Mouse (Mus musculus) lung, embryonic 15.5 days (tissue): ENCODE measurements around the gene Ralgds. TPM values are rescaled to one million over a fixed set of nuclear protein-coding genes. Genes with fewer than 3 reads are reported as not detected.

ENCODE experiments used
- ATAC-seq: fragments of 200-750 bp; cut with Nextera tagmentation; 2 replicates; pipeline ENCODE4 v1.8.0; 2017; ENCODE audit warnings: moderate number of reproducible peaks, borderline replicate concordance; ENCODE audit not compliant: low FRiP score, low TSS enrichment; ENCODE audit errors: extremely low read depth
- H3K27ac ChIP-seq: fragments of 300-500 bp; sonication (generic); 2 replicates; pipeline ENCODE4 v1.5.1; 2015; ENCODE audit warnings: moderate library complexity, mild to moderate bottlenecking, inconsistent platforms
- H3K27me3 ChIP-seq: fragments of 300-500 bp; sonication (generic); 2 replicates; pipeline ENCODE4 v1.6.1; 2015; ENCODE audit warnings: inconsistent platforms
- H3K36me3 ChIP-seq: fragments of 300-500 bp; sonication (generic); 2 replicates; pipeline ENCODE4 v1.6.1; 2015; ENCODE audit warnings: inconsistent platforms
- H3K4me1 ChIP-seq: fragments of 300-500 bp; sonication (generic); 2 replicates; pipeline ENCODE4 v1.6.1; 2015; ENCODE audit warnings: inconsistent platforms
- H3K4me2 ChIP-seq: fragments of 300-500 bp; sonication (generic); 2 replicates; pipeline ENCODE4 v1.6.1; 2015; ENCODE audit warnings: inconsistent platforms, mild to moderate bottlenecking, moderate library complexity
- H3K4me3 ChIP-seq: fragments of 300-500 bp; sonication (generic); 2 replicates; pipeline ENCODE4 v1.5.1; 2015; ENCODE audit warnings: mild to moderate bottlenecking, inconsistent platforms
- H3K9ac ChIP-seq: fragments of 300-500 bp; sonication (generic); 2 replicates; pipeline ENCODE4 v1.6.1; 2015; ENCODE audit warnings: inconsistent platforms
- H3K9me3 ChIP-seq: fragments of 300-500 bp; sonication (generic); 2 replicates; pipeline ENCODE4 v1.6.1; 2016; ENCODE audit warnings: inconsistent platforms
- WGBS: fragments of 180-500 bp; shearing (Covaris S2); methylation state at CpG from one replicate; pipeline ENCODE4 v1.1.7; 2015; 5-methylcytosine and 5-hydroxymethylcytosine counted together
- polyA plus RNA-seq: library from polyadenylated mRNA; unstranded; fragments of >200 nt; fragmentation: Nextera tagmentation; extraction: Ambion mirVana; gene quantifications from 2 replicates; pipeline ENCODE4 v1.2.1, GENCODE M21; 2015

Gene Ralgds
- polyA plus RNA-seq, 1 experiment from 2014 or later, result 30.9 TPM

DNA sequence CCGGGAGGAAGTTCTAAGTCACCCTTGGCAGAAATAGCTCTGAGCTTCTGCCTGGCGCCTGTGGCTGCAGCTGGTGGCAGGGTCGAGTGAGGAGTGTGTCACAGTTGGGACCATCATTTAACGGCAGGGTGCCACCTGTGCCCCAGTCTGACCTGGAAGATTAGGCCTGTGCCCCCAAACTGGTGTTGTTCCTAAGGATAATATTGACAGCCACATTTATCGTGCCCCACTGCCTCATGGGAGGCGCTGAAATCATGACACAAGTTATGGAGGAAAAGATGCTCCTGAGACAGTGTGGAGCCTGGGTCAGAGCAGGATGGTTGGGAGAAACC, 86.6 kb downstream of the Ralgds start:
- 65% methylated on average over 6 of the region's 6 CpGs for WGBS
- ATAC-seq, result no peak
- Histone ChIP-seq H3K36me3 (no peaks in the 10 kb centered on the region), H3K27ac (no peak overlapping the region), H3K9ac (no peak overlapping the region), H3K4me1 (no peaks in the 10 kb centered on the region), H3K9me3 (no peaks in the 10 kb centered on the region), H3K27me3 (no peaks in the 10 kb centered on the region), H3K4me2 (no peak overlapping the region), H3K4me3 (no peak overlapping the region)

DNA sequence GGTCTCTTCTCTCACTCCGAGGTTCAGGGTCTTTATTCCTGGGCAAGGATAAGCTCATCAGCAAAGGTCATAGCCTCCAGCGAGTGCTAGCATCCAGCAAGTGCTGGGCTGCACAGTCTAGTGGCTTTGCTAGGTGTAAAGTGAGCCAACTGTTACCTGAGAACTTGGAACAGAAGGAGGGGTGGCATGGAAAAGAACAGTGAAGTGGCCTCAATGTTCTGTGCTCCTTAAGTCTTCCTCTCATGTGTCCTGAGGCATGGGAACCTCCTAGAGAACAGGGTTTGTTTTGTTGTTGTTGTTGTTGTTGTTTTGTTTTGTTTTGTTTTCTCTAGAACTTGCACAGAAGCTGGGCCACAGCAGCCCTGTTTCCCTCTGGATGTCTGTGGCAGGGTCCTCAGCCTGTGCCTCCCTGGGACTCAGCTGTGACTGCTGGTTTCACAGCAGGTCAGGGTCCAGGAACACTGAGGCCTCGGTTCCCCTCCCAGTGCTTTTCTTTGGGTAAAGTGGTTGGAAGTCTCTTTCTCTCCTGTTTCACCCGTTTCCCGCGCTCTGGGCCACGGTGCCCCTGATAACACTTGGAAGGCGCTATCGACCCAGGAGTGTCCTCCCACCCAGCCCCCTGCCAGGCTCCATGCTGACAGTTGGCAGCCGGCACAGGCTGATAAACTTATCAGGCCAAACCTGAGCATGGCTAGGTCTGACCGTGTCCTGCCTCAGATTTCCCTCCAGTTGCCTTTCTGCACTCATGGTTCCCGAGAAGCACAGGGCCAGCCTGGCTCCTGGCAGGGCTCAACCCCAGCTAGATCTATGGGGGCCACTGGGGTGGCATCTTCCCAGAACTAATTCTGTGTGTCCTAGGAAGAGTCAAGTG, 89.0 kb downstream of the Ralgds start:
- no peak overlapping the region for H3K27ac ChIP-seq
- 32% methylated on average over 12 of the region's 12 CpGs for WGBS
- ATAC-seq, result peak; percentile 44; the same call in 1 of the 2 replicates

More for the DNA sequence above, 89.0 kb downstream of the Ralgds start:
- Histone ChIP-seq H3K4me3 (no peak overlapping the region), H3K36me3 (no peaks in the 10 kb centered on the region), H3K9ac (no peak overlapping the region), H3K4me2 (no peak overlapping the region), H3K4me1 (no peaks in the 10 kb centered on the region), H3K27me3 (no peaks in the 10 kb centered on the region), H3K9me3 (no peaks in the 10 kb centered on the region)

Other genes with a start within 250 kb of the Ralgds start
- gene Ppp1r26, start 66.3 kb upstream of the Ralgds start, polyA plus RNA-seq, result 5.2 and 6.0 TPM in 2 replicates
- gene 1700007K13Rik, start 46.8 kb upstream of the Ralgds start, polyA plus RNA-seq, result 1.7 and 1.9 TPM in 2 replicates
- gene Mrps2, start 45.1 kb upstream of the Ralgds start, polyA plus RNA-seq, result 53.0 and 53.7 TPM in 2 replicates
- 0.98 and 1.8 TPM in 2 replicates for gene Gbgt1, start 16.2 kb upstream of the Ralgds start, polyA plus RNA-seq
- gene Gm10134, start 7.0 kb upstream of the Ralgds start, polyA plus RNA-seq, result 2.2 and 3.5 TPM in 2 replicates
- 1.9 TPM in 1 of 2 replicates, not detected in the other for gene Cel, start 50.3 kb downstream of the Ralgds start, polyA plus RNA-seq
- gene Gtf3c5, start 70.6 kb downstream of the Ralgds start, polyA plus RNA-seq, result 45.3 and 46.7 TPM in 2 replicates
- 0.49 and 1.0 TPM in 2 replicates for gene Gfi1b, start 108.9 kb downstream of the Ralgds start, polyA plus RNA-seq
- 17.8 and 20.6 TPM in 2 replicates for gene Tsc1, start 128.1 kb downstream of the Ralgds start, polyA plus RNA-seq
- 3.5 and 4.0 TPM in 2 replicates for gene Spaca9, start 186.6 kb downstream of the Ralgds start, polyA plus RNA-seq
- 1.7 and 1.9 TPM in 2 replicates for gene Ak8, start 187.0 kb downstream of the Ralgds start, polyA plus RNA-seq